Mouse (Mus musculus) megakaryocyte-erythroid progenitor cell, adult 5-6 weeks (primary cell): ENCODE measurements around the gene Ampd3. TPM values are rescaled to one million over a fixed set of nuclear protein-coding genes. Genes with fewer than 3 reads are reported as not detected.

Source experiments
- total RNA-seq, 2 experiments: library from RNA; stranded (forward) in 1 of 2; stranded (reverse) in 1 of 2; fragments of 200-1000, 215-1000 nt in 1 of 2; fragments of >200 nt in 1 of 2; fragmentation: Nextera tagmentation in 1 of 2; gene quantifications; 2 replicates each; pipeline ENCODE4 v1.2.3; 2014 to 2017

Ampd3 gene
- total RNA-seq, 2 experiments from 2014 or later: 52.2 to 83.1 TPM

Other genes with a start within 250 kb of the Ampd3 start
- gene Sbf2, start 153.3 kb upstream of the Ampd3 start, total RNA-seq (2014; fragmentation: Nextera tagmentation): 0.35 and 2.2 TPM in 2 replicates
- gene Sbf2, start 153.3 kb upstream of the Ampd3 start, total RNA-seq (2017): 0.34 TPM in 1 of 2 replicates, not detected in the other
- not detected in 2 replicates for gene Adm, start 140.5 kb upstream of the Ampd3 start, total RNA-seq (2014; fragmentation: Nextera tagmentation)
- gene Adm, start 140.5 kb upstream of the Ampd3 start, total RNA-seq (2017): not detected in 2 replicates
- gene Rnf141, start 76.3 kb downstream of the Ampd3 start, total RNA-seq (2014; fragmentation: Nextera tagmentation): 42.5 and 67.4 TPM in 2 replicates
- gene Rnf141, start 76.3 kb downstream of the Ampd3 start, total RNA-seq (2017): 37.1 and 54.9 TPM in 2 replicates
- gene Lyve1, start 95.0 kb downstream of the Ampd3 start, total RNA-seq (2014; fragmentation: Nextera tagmentation): not detected in 2 replicates
- gene Lyve1, start 95.0 kb downstream of the Ampd3 start, total RNA-seq (2017): not detected in 2 replicates
- gene Mrvi1, start 214.3 kb downstream of the Ampd3 start, total RNA-seq (2014; fragmentation: Nextera tagmentation): 0.98 and 1.0 TPM in 2 replicates
- gene Mrvi1, start 214.3 kb downstream of the Ampd3 start, total RNA-seq (2017): 0.69 TPM in 1 of 2 replicates, not detected in the other